Mouse (Mus musculus) heart, embryonic 14.5 days (tissue): ENCODE data around the gene Ddx24. TPM values are rescaled to one million over a fixed set of nuclear protein-coding genes. Genes with fewer than 3 reads are reported as not detected.

Experiments used
- ATAC-seq: fragments of 200-750 bp; cut with Nextera tagmentation; 2 replicates; pipeline ENCODE4 v1.8.0; 2017; ENCODE audit warnings: low read depth, moderate TSS enrichment; ENCODE audit not compliant: insufficient number of reproducible peaks, insufficient read depth, low FRiP score
- H3K27ac ChIP-seq, 2 experiments: fragments of 200-500 bp in 1 of 2; fragments of 300-500 bp in 1 of 2; sonication (generic) in 1 of 2; replicated peaks in 1 of 2; 2 replicates each; pipeline ENCODE4 v1.5.1; 2012 to 2014; ENCODE audit warnings: low read depth in 2 of 2, low read length in 2 of 2, control low read depth in 1 of 2, mild to moderate bottlenecking in 1 of 2, mixed read lengths in 1 of 2; ENCODE audit not compliant: control insufficient read depth in 1 of 2, insufficient read depth in 1 of 2
- H3K27me3 ChIP-seq: fragments of 300-500 bp; sonication (generic); 2 replicates; pipeline ENCODE4 v1.6.1; 2014; ENCODE audit warnings: mild to moderate bottlenecking, low read length, control low read depth; ENCODE audit not compliant: control insufficient read depth, insufficient read depth
- H3K36me3 ChIP-seq: fragments of 300-500 bp; sonication (generic); 2 replicates; pipeline ENCODE4 v1.6.1; 2014; ENCODE audit warnings: mild to moderate bottlenecking, control low read depth, low read length, mixed read lengths; ENCODE audit not compliant: control insufficient read depth, insufficient read depth
- H3K4me1 ChIP-seq, 2 experiments: fragments of 200-500 bp in 1 of 2; fragments of 300-500 bp in 1 of 2; sonication (generic) in 1 of 2; 2 replicates each; pipeline ENCODE4 v1.6.1; 2012 to 2014; ENCODE audit warnings: low read length in 2 of 2, control low read depth in 1 of 2, mixed read lengths in 1 of 2; ENCODE audit not compliant: control insufficient read depth in 2 of 2, insufficient read depth in 2 of 2
- H3K4me2 ChIP-seq: fragments of 300-500 bp; sonication (generic); 2 replicates; pipeline ENCODE4 v1.6.1; 2014; ENCODE audit warnings: mild to moderate bottlenecking, low read length
- H3K4me3 ChIP-seq, 2 experiments: fragments of 200-500 bp in 1 of 2; fragments of 300-500 bp in 1 of 2; sonication (generic) in 1 of 2; 2 replicates each; pipeline ENCODE4 v1.5.1; 2012 to 2014; ENCODE audit warnings: low read length in 2 of 2, mild to moderate bottlenecking in 2 of 2, control low read depth in 1 of 2, low read depth in 1 of 2, moderate library complexity in 1 of 2; ENCODE audit not compliant: control insufficient read depth in 1 of 2, insufficient read depth in 1 of 2
- H3K9ac ChIP-seq: fragments of 300-500 bp; sonication (generic); 2 replicates; pipeline ENCODE4 v1.6.1; 2014; ENCODE audit warnings: mild to moderate bottlenecking, low read length
- H3K9me3 ChIP-seq: fragments of 300-500 bp; sonication (generic); 2 replicates; pipeline ENCODE4 v1.6.1; 2016; ENCODE audit warnings: low read length, control low read depth; ENCODE audit not compliant: control insufficient read depth
- WGBS: fragments of 180-500 bp; shearing (Covaris S2); extraction: QIAGEN DNeasy Blood & Tissue Kit; methylation state at CpG from one replicate; pipeline ENCODE4 v1.1.7; 2014; 5-methylcytosine and 5-hydroxymethylcytosine counted together
- polyA plus RNA-seq: library from polyadenylated mRNA; unstranded; fragments of >200 nt; fragmentation: Nextera tagmentation; extraction: Ambion mirVana; gene quantifications from 2 replicates; pipeline ENCODE4 v1.2.1, GENCODE M21; 2014

Ddx24 gene
- polyA plus RNA-seq, 1 experiment from 2014 or later = 55.5 TPM

DNA sequence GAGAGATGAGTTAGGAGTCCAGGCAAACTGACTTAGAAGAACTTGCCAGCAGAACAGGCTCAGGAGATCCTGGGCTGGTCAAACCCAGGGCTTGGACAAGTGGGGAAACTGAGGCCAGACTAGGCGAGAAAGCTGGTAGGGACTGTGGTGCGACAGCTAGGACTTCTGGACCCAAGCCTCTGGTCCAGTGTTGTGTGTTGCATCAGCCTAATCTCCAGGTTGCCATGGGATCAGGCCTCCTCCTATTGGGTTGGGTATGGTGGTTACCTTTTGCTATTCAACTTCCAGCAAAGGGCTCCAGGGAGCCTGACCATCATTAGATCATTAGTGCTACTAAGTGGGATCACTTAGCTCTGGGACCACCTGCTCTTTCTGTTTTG, 36.3 kb downstream of the Ddx24 start:
- H3K27ac ChIP-seq = 0 out of 4 replicates have a peak overlapping the region, but pooled peaks of 1 of the 2 experiments have one; percentile 58
- WGBS = 43% methylated on average over 2 of the region's 2 CpGs
- peak overlapping the region; percentile 68 to 87 for H3K4me3 ChIP-seq
- H3K9me3 ChIP-seq = no peaks in the 10 kb centered on the region
- H3K4me2 ChIP-seq = peak overlapping the region; percentile 73
- no peak for ATAC-seq
- H3K27me3 ChIP-seq = no peaks in the 10 kb centered on the region
- H3K36me3 ChIP-seq = no peaks in the 10 kb centered on the region
- peaks cover 30 to 44% of the 10 kb centered on the region in 2 experiments for H3K4me1 ChIP-seq
- H3K9ac ChIP-seq = peak overlapping the region; percentile 87

DNA sequence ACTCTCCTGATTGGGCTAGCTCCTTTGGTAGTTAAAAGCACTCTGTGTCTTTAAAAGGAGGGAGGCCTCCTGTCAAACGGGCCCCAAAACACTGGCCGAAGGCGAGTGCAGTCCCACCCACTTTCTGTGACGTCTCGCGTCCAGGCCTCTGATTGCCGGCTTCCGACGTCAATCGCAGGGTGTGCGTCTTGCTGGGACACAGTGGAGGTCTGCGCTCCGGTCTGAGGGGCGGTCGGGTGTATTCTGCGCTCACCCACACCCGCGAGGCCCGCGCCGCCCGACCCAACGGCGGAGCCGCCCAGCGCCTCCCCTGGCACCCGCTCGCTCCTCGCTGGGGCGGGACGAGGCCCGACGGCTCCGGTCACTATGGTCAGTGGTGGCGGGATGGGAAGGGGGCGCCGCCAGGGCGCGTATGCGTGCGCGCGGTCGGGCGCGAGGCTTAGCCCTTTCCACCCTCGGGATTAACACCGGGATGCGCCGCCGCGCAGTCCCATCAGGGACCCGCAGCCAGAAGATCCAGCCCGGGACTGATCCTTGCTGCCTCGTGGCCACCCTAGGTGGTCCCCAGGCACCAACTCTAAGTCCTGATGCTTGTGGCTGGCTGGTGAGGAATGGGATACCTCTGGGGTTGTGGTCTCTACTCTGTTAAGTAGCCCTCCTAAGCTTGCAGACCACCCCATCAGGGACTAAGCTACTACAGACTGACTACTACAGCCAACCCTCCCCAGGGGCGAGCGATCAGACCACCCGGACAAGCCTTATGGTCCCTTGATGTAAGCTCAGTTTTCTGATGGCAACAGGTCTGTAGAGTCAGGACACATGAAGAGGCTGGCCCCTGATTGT, 36.9 kb downstream of the Ddx24 start, which contains the start of gene Otub2:
Gene Otub2, plus strand, starts transcription at position 178 of the 843 bp plus-strand sequence.
- Histone ChIP-seq H3K27me3 (no peaks in the 10 kb centered on the region), H3K9me3 (no peaks in the 10 kb centered on the region), H3K27ac (peak within 1 kb of the TSS; percentile 58; a peak in 3 of 4 replicates), H3K36me3 (no peaks in the 10 kb centered on the region), H3K4me1 (peaks cover 30 to 43% of the 10 kb centered on the region in 2 experiments), H3K9ac (peak within 1 kb of the TSS; percentile 87), H3K4me3 (peak within 1 kb of the TSS; percentile 68 to 87), H3K4me2 (peak within 1 kb of the TSS; percentile 73)
- ATAC-seq = peak; percentile 97
- WGBS = under 1% methylated on average over 58 of the region's 58 CpGs

- 72% methylated on average over 4 of the region's 4 CpGs for WGBS
- no peak overlapping the region for H3K4me3 ChIP-seq
- no peak overlapping the region for H3K4me2 ChIP-seq
- no peak for ATAC-seq
- H3K27me3 ChIP-seq = no peaks in the 10 kb centered on the region
- H3K9me3 ChIP-seq = no peaks in the 10 kb centered on the region
- H3K4me1 ChIP-seq = peaks cover 11 to 13% of the 10 kb centered on the region in 2 experiments; a peak in 3 of 4 replicates
- no peak overlapping the region for H3K27ac ChIP-seq
- H3K9ac ChIP-seq = no peak overlapping the region
- H3K36me3 ChIP-seq = no peaks in the 10 kb centered on the region
Measured at GRCm38 (mm10) chr12:103380226-103380625, 45.4 kb downstream of the Ddx24 start.

DNA sequence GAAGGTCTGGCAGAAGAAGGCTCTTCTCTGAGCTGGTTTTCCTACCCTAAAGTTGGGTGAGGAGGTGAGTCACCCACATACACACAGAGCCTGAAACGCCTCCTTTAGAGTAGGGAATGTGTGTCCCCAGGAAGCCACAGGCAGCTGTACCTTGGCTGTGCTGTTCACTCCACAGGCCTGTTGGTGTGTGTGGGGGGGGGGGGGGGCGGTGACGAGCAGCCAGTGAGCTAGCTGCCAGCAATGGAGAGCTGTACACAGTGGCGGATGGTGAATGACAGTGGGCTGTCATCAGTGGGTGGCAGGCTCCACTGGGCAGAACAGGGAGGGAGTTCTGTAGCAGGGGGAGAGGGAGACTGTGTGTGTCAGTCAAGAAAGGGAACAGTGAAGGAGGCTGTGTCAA, 48.9 kb downstream of the Ddx24 start:
- ATAC-seq = no peak
- no peak overlapping the region for H3K9ac ChIP-seq
- H3K27ac ChIP-seq = no peak overlapping the region
- no peaks in the 10 kb centered on the region for H3K9me3 ChIP-seq
- no peak overlapping the region for H3K4me3 ChIP-seq
- H3K4me2 ChIP-seq = no peak overlapping the region
- 59% methylated on average over 3 of the region's 4 CpGs for WGBS
- no peaks in the 10 kb centered on the region for H3K27me3 ChIP-seq
- no peaks in the 10 kb centered on the region for H3K36me3 ChIP-seq
- peaks cover 11 to 13% of the 10 kb centered on the region in 2 experiments; a peak in 3 of 4 replicates for H3K4me1 ChIP-seq

- WGBS = 48% methylated on average over 5 of the region's 5 CpGs
- Histone ChIP-seq H3K4me3 (no peak overlapping the region), H3K4me2 (no peak overlapping the region), H3K9me3 (no peaks in the 10 kb centered on the region), H3K27me3 (no peaks in the 10 kb centered on the region), H3K36me3 (no peaks in the 10 kb centered on the region), H3K9ac (no peak overlapping the region), H3K4me1 (peaks cover 11 to 13% of the 10 kb centered on the region in 2 experiments; a peak in 3 of 4 replicates), H3K27ac (no peak overlapping the region)
- ATAC-seq = no peak
Measured at GRCm38 (mm10) chr12:103376124-103376523, 49.5 kb downstream of the Ddx24 start.

GRCm38 (mm10) chr12:103373530-103374236, 51.9 kb downstream of the Ddx24 start:
- Histone ChIP-seq H3K9me3 (no peaks in the 10 kb centered on the region), H3K4me2 (no peak overlapping the region), H3K36me3 (no peaks in the 10 kb centered on the region), H3K4me1 (peaks cover 11 to 13% of the 10 kb centered on the region in 2 experiments; a peak in 3 of 4 replicates), H3K27me3 (no peaks in the 10 kb centered on the region), H3K9ac (no peak overlapping the region), H3K27ac (no peak overlapping the region), H3K4me3 (no peak overlapping the region)
- ATAC-seq = no peak
- WGBS = 42% methylated on average over 8 of the region's 8 CpGs

- no peak for ATAC-seq
- H3K4me1 ChIP-seq = peaks cover 11 to 14% of the 10 kb centered on the region in 2 experiments; a peak in 3 of 4 replicates
- no peak overlapping the region for H3K9ac ChIP-seq
- H3K27ac ChIP-seq = no peak overlapping the region
- H3K4me3 ChIP-seq = no peak overlapping the region
- H3K36me3 ChIP-seq = no peaks in the 10 kb centered on the region
- WGBS = 31% methylated on average over 6 of the region's 6 CpGs
- no peaks in the 10 kb centered on the region for H3K27me3 ChIP-seq
- H3K9me3 ChIP-seq = no peaks in the 10 kb centered on the region
- no peak overlapping the region for H3K4me2 ChIP-seq
Measured at GRCm38 (mm10) chr12:103371711-103372110, 53.9 kb downstream of the Ddx24 start.
